Mouse (Mus musculus): Measurements from ENCODE around the gene Large1.

GRCm38 (mm10) chr8:72873411-72873810 lies 479.9 kb downstream of the Large1 start:
- TF ChIP-seq CHD2 (IDR thresholded peaks at IDR 0.05; ENCODE audit: low read length) (no peak), CTCF (conservative IDR thresholded peaks at IDR 0.05 in 1 of 2, IDR thresholded peaks at IDR 0.05 in 1 of 2; ENCODE audit: low read depth in 2 of 2, low read length in 2 of 2) (no peak), POLR2A (IDR thresholded peaks at IDR 0.05; ENCODE audit: low read depth, low read length) (no peak), ZNF384 (IDR thresholded peaks at IDR 0.05; ENCODE audit: low read depth, low read length) (no peak), USF1 (IDR thresholded peaks at IDR 0.05; ENCODE audit: low read depth, low read length) (no peak)

Data from CH12.LX (cell line).